Mouse (Mus musculus): ENCODE results near the gene Porcn.

The Porcn gene

DNA sequence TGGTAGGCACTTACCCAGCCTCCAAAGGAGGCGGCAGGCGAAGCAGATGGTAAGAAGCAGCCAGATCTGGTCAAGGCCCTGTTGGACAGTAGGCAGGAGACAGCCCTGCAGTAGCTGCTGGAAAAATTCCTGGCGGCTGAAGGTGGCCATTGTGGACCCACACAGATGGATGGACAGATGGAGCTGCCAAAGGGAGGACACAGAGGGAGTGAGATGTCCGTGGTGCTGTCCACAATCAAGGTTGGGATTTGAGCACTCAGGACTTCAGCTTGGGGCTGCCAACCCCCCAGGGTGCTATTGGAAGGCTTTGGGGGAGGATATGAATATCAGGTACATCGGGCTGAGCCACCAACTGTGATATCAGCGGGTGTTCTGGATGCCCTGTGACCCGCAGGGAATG lies 774 bp downstream of the Porcn start:
- DNase-seq, result no peak

DNA sequence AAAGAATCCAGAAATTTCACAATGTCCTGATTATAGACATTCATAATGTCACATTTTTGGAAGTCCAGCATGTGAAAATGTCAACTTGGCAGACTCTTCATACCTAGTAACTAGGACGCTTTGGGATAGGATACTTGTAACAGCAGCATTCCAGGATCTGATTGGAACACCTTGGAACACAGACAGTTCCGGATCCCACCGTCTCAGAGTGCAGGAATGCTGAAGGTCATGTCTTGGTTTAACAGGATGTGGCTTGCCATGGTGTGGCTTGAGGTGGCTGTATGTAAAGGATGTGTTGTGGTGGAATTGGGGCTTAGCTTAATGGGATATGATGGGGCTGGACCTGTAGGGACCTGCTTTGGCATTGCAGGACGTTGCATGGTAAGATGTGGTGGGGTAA lies 1.2 kb downstream of the Porcn start:
- no peak for DNase-seq

DNA sequence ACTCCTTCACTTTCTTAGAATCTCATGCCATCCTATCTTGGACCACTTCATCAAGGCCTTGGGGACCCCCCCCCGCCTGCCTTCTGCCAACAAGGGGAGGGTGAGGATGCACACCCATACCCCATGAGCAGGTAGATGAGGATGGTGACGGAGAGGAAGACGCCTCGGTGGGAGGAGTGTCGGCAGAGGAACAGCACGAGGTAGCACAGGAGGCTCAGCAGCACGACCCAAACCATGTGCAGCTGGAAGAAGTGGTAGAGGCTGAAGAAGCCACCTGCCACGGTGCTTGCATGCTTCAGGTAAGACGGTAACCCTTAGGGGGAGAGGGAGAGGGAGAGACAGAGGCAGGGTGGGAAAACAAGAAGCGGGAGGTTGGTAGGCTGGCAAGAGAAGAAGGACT lies 2.2 kb downstream of the Porcn start:
- no peak for DNase-seq

DNA sequence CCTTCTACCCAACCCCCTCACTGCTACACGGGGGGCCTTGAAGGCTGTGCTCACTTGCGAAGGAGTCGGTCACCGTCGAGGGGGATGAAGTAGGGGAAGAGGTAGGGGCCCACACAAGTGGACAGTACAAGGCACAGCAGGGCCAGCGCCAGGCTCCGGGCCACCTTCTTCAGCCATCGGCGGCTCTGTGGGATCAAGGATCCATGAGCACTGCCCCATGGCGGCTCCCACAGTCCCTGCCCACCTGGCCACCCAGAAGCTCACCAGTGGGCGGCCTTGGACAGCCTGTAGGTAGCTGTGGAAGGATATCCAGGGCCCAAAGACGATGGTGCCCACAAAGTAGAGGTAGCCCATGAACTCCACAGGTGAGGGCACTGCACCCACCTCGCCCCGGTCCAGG lies 3.2 kb downstream of the Porcn start:
- no peak for DNase-seq

DNA sequence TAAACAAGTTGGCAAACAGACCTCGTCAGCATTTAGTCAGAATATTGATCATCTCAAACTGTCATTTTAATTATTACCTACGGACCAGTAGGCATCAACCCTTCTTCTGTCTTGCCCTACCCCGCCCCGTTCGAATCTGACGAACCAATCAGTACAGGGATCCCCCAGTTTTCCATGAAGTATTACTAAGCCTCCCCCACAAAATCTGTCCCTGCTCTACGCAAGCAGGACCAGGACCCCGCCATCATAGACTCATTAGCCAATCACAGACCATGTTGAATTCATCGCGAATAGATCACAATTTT lies 13.0 kb downstream of the Porcn start, which contains the start of gene Ebp:
Gene Ebp (minus strand): TSS at position 94 of the 305 bp plus-strand sequence.
- peak; percentile 5 to 44 for DNase-seq

DNA sequence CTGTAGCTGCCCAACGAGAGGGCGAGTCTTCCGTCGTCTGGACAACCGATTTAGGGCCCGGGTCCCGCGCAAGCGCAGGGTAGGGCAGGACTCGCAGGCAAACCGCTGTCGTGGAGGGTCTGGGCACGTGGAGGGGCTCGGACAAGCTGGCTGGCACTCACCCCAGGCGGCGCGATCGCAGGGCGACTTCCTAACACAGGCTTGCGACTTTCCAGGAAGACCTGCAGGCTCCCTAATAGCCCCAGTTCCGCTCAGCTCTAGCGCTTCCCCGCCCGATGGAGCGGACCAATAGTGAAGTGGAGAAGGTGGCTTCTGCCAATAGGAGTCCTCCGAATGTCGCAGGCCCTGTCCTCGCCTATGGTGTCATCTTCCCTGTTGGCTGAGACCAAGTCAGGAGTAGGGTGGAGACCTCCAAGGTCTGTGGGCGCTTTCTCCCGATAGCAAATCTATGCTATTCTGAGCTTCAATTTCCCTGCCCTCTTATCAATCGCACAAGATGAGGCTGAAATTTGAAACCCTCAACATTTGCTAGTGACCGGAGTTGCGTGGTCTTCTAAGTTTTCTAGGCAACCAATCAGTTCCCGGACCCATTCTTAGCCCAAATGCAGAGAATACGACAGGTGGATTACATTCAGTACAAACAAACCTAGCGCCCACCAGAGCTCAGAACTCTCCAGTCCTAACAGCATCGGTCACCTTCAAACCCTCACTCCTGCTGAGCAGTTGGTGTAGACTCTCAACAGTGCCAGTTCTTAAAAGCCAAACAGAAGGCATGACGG lies 13.5 kb downstream of the Porcn start:
- DNase-seq, result peak; percentile 81 to 93

GRCm38 (mm10) chrX:8192126-8192639 lies 14.1 kb downstream of the Porcn start:
- DNase-seq, result peak in 1 of 2 experiments; percentile 36

GRCm38 (mm10) chrX:8182871-8183540 lies 23.3 kb downstream of the Porcn start:
- DNase-seq, result peak; percentile 10 to 47

DNA sequence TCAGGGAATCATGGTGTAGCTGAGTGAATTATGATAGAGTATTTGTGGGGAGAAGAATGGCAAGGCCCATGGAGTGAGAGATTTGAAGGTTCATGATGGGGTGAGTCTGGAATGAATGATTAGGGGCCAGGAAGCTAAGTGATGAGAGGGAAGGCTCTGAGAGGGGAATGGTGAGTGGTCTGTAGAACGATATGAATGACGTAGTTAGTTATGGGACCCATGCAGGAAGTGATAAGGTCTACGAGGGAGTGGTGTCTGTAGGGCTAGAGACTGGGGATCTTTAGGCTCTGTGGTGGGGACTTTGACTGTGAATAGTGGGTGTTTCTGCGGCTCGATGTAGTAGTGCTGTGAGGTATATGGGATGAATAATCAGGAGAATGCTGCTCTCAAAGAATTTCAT lies 26.7 kb downstream of the Porcn start:
- no peak for DNase-seq

GRCm38 (mm10) chrX:8178871-8179270 lies 27.5 kb downstream of the Porcn start:
- DNase-seq, result no peak

DNA sequence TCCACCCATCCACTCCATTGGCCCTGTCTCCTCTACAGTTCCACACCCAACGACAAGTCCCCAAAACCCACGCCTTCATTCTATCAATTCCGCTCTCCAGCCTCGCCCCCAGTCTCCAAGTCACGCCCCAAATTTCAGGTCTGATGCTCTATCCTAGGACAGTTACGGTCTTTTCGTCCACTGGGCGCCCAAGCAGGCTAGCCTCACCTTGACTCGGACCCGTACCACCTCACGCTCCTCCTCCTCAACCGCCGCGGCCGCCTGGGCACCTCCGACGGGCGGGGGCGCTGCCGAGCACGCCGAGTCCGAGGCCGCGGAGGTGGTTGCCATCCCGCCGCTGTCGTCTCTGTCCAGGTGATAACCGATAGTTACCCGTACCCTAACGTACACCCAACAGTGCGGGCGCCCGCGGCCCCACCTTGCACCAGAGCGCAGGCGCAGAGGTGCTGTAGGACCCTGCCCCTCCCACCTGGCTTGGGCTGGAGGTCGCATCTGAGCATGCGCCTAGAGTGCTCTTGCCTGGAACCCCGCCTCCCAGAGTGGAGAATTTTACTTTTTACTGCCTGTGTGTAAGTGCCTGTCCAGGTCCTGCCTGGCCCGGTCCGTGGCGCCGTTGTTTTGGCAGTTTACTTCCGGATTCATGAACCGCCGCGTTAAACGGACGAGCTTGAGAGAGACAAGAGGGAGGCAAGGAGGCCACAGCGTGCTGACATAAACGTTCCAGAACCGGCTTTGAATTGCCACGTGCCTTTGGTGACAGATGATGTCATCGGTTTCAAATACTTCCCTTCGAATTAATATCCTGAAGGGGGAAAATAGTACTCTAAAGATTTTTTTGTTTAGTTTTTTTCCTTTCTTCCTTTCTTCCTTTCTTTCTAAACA lies 30.6 kb downstream of the Porcn start, which contains the start of gene Tbc1d25:
Gene Tbc1d25 (minus strand): TSS at position 678 of the 882 bp plus-strand sequence.
- DNase-seq, result peak; percentile 91 to 94

DNA sequence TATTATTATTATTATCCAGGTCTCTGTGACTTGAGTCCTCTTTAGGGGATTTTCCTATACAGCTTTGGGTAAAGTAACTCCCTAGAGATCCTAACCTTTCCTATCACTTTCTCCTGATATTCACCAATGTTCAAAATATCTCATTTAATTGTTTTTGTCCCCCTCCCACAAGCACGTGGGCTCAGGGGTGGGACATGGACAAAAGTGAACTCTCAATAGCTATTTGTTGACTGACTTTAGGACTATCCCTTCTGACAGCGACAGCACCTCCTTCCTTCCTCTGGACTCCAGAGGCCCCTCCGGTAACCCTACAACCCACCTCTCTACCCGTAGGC lies 31.2 kb downstream of the Porcn start:
- DNase-seq, result no peak

- DNase-seq, result no peak
Observed at GRCm38 (mm10) chrX:8167716-8168647, 38.3 kb downstream of the Porcn start.

- DNase-seq, result no peak
Observed at GRCm38 (mm10) chrX:8164471-8164870, 41.9 kb downstream of the Porcn start.

- no peak for DNase-seq
Observed at GRCm38 (mm10) chrX:8163076-8163475, 43.2 kb downstream of the Porcn start.

DNA sequence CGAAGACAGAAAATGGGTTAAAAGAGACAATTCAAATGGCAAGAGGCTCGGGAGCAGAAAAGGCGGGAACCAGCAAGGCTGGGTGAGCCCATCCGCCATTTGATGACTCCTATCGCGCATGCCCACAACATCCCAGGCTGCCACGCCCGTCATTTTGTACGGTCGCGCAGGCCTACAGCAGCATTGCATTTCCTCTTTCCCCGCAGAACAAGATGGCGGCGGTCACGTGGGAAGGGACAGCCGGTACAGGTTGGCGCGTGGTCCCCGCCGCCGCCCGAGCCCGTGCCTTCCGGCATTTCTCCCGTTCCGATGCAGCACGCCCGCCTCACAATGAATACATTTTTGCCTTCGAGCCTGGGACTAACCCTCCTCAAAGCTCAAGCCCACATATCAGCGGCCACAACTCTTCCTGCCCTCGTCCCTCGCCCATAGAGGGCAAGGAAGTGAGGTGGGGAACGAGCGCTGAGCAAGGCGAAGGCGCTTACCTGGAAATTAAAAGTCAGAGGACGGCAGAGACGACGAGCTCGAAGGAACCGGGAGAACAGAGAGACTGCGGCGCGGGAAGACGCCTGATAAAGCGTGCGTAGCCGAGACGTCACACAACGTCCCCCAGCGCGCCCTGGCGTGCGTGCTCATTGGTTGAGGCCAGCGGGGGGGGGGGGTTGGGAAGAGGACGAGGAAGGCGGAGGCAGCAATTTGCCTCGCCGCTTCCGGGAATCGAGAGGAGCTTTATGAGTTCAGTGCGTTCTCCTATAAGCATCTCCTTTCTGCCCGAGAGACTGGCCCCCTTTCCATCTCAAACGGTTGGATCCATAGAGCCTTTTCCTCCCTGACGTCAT lies 61.0 kb downstream of the Porcn start, which contains the start of gene Rbm3:
Gene Rbm3 (minus strand): TSS at position 728 of the 839 bp plus-strand sequence.
- peak; percentile 89 to 94 for DNase-seq

All from kidney, postnatal 25 days (tissue).